Mouse (Mus musculus): ENCODE measurements around the gene Gtpbp8.

Gene Gtpbp8

GRCm38 (mm10) chr16:44725286-44726223, 20.6 kb downstream of the Gtpbp8 start:
- DNase-seq, result peak; percentile 73

DNA sequence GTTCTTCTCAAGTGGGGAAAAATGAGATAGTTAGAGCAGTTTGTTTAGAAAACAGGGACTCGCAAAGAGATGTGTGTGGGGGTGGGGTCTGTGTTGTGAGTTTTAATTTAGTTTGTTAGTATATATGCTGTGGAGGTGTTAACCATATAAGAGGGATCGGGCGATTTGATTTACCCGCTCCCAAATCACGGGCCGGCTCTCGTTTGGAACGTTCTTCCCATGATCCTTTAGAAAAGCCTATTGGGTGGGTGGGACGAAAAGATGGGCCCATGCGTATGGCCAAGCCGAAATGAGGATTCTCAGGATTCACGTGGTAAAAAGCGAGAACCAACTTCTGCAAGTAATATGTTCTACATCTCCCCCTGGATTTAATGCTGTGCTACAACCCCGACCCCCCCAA, 21.3 kb downstream of the Gtpbp8 start:
- DNase-seq, result no peak

DNA sequence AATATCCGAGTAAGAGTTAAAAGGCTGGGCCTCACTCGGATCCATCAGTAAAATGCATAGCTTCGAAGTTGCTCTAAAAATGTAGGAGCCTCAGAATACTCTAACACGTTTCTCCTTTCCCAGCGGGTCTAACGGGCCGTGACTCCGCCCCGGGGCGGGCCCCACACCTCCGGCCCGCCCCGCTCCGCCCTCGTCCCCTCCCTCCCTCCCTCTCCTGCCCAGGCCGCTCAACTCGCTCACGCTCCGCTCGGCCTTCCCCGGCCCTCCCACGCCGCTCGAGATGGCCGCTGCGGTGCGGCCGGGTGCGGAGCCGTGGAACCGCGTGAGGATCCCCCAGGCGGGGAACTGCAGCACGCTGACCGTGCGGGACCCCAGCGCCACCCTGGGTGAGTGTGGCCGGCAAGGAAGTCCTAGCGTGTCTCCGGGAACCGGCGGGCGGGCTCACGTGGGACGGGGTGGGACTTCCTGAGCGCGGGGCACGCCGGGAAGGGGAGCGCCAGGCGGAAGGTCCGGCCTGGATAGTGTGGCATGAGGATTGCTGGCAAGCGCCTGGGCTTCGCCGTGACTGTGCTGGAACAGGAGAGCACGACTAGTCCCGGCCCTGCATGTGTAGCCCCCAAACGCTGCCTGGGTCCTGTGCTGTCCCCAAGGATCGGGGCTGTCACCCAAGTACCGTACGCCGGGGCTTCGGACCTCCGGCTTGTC, 21.9 kb downstream of the Gtpbp8 start, which contains the start of gene Nepro:
TSS of gene Nepro (plus strand) at position 219 of the 705 bp plus-strand sequence.
- peak; percentile 91 for DNase-seq

DNA sequence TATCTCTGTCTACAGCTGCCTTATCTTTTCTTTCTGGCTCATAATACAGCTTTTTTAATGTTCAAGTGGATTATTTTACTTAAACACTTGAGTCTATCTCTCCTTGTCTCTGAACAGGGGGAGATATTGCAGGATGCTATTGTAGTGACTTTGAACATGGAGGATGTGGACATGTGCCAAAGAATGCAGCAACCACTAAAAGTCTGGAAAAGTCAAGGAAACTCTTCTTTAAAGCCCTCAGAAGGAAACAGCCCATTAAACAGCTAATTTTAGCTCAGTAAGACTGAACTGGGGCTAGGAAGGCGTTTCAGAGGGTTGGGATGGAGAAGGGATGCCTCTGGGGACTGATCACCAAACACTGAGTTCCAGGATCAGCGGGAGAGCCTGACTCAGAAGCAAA, 23.5 kb downstream of the Gtpbp8 start:
- no peak for DNase-seq

- peak; percentile 21 for DNase-seq
Observed at GRCm38 (mm10) chr16:44720518-44720917, 25.6 kb downstream of the Gtpbp8 start.

DNA sequence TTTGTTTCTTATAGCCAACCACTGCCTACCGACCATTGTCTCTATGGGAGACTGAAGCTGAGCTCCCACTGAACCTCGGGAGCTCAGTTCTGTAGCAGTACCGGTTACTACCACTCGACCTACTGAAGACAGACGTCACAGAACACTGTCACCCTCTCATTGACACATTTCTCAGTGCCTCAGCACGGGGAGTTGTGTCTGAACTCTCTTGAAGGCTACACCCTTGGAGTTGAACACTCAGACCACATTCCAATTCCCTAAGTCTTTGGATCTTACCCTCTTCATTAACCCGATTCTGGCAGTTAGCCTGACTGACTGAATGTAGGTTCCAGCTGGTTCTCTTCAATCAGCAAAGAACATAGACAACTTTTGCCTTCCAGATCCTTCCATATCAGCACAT, 26.8 kb downstream of the Gtpbp8 start:
- no peak for DNase-seq

DNA sequence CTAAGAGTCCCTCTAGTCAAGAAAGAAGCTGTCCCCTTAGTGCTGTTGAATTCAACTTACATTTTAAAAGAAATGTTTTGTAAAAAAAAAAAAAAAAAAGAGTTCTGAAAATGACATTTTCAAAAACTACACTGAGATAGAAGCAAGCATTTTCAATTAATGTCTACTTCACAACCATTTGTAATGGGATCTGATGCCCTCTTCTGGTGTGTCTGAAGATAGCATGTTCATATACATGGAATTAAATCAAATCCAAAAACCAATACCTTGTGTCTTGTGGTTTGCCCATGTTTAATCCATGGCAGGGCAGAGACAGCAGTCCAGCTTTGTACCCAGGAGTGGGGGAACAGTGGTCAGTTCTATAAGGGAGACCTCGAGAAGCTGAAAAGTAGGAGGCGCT, 28.3 kb downstream of the Gtpbp8 start:
- DNase-seq, result no peak

- DNase-seq, result no peak
Observed at GRCm38 (mm10) chr16:44717141-44717634, 29.0 kb downstream of the Gtpbp8 start.

DNA sequence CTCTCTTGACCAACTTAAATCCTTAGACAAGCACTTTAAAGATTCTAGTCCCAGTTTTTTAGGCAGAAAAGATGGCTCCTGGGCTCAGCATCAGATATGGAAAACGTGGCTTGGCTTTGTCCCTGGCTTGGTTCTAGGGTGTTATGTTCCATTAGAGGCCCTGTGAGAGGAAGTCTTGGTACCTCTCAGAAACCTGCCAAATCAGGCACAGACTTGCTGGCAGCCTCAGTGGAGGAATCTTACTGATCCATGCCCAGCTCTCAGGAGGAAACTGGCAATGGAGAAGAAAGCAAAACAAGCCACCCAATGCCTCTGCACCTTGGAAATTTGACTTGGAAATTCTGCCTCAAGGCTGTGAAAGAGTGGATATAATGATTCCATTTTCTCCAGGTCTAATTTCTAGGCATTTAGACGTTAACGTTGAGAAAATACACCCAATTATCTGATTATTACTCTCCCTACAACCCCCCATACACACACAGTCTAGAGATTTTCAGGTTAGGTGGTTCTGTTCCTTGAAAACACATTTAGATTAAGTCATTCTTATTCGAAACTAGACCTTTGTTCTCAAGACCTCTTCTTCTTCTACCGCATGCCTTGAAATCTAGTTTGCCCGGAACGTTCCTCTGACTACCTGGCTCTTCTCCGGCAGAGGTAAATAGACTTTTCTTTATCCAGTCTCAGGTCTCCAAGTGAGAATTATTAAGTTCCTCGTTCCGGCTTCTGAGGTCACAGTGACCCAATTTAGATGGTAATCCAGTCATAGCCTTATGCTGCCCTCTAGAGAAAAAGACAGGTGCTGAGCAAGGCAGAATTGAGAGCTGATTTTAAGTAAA, 29.6 kb downstream of the Gtpbp8 start:
- DNase-seq, result no peak

GRCm38 (mm10) chr16:44703458-44703857, 42.7 kb downstream of the Gtpbp8 start:
- DNase-seq, result no peak

DNA sequence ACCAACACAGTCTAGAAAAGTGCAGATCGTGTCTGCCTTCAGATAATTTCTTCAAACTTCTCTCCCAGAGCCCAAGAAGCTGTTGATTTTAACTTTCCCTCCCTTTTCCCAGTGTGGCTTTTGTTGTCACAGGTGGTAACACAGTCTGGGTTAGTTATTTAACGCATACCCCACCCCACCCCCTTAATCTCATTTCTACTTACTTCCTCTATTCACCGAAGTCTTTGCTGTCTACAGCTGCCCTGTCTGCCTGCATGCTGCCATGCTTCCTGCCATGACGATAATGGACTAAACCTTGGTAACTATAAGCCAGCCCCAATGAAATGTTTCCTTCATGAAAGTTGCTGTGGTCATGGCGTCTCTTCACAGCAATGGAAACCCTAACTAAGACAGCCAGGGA, 43.9 kb downstream of the Gtpbp8 start:
- DNase-seq, result no peak

DNA sequence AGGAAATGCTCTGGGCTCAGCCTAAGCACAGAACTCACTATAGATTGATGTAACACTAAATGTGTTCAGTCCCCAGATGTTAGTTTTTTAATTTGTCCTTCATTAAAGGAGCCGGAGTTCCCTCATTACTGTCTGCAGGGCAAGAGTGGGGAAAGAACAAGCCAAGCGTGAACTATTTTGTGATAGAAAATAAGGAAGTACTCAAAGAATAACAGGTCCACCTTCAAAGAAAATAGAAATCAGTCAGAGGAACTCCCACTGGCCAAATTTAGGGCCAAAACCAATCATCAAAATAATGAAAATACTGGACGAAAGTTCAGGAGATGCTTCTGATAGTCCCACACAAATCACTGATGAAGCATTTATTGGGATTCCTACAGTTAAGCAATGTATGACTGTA, 45.0 kb downstream of the Gtpbp8 start:
- no peak for DNase-seq

GRCm38 (mm10) chr16:44697473-44698205, 48.5 kb downstream of the Gtpbp8 start:
- DNase-seq, result no peak

DNA sequence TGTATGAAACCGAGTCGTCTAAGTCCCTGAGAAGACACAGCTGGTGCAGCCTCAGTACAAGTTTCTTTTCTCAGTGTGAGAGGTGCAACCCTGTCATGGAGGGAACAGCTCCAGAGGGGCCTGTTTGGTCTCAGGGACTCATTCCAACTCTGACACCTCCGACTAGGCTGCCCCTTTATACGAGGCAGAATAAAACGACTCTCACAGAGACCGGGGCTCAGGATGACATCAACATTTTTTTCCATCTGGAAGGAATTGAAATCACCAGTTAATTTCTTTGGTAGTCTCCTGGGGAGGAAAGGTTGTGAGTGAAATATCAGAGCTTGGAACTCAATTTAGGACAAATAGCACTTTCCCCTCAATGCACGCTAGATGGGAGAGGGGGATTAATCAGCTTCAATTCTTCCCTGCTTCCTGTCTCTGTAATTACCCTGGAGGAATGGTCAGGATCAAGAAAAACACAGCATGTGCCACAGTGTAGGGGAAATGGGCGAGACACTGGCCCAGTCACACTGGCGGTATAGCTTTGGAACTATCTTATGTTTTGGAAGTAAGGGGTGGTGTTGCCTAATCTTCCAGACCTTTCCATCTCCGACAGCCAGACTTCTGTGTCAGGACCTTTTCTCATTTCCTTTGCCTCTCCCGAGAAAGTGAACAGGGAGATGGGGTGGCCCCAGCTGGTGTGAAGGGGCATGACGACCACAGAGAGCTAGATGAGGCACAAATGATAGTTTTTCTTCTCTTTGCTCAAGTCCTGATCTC, 50.1 kb downstream of the Gtpbp8 start:
- no peak for DNase-seq

DNA sequence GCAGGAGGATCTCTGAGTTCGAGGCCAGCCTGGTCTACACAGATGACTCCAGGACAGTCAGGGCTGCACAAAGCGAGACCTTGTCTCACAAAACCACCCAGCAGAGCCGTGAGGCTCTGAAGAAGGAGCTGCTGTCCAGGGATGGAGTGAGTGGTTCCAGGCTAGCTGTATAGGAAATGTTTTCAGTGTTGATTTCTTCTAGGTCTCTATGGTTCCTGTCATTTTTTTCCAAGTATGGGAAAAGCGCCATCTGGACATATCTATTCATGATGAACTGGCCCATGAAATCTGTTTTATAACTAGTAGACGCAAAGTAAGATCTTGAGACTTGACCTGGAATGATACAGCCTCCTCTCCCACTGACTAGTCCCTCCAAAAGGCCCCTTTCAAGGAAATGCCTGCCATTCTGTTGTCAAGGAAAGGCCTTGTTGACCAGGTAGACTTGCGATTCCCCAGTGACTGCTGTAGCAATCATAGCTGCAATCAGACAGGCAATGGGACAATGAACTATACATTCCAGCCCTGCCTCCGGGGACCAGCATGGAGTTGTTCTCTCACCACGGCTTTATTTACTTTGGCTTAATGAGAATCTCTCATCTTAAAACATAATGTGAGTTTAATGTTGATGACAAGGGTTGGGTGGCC, 50.8 kb downstream of the Gtpbp8 start:
- DNase-seq, result no peak

DNA sequence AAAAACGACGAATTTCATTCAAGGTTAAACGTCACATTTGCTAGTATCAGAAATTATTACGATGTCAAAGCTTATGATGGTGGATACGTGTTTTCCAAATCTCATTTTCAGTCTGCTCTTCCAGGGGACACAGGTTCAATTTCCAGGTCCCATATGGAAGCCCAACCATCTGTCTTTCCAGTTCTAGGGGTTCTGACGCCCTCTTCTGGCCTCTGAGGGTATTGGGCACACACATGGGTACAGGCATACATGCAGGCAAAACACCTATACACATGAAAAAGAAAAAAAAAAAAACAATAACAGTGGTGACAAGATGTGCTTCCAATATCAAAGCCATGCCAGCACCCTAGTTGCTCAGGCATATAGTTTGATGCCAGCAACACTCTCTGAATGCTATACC, 52.5 kb downstream of the Gtpbp8 start:
- DNase-seq, result no peak

GRCm38 (mm10) chr16:44692541-44692940, 53.6 kb downstream of the Gtpbp8 start:
- DNase-seq, result no peak

DNA sequence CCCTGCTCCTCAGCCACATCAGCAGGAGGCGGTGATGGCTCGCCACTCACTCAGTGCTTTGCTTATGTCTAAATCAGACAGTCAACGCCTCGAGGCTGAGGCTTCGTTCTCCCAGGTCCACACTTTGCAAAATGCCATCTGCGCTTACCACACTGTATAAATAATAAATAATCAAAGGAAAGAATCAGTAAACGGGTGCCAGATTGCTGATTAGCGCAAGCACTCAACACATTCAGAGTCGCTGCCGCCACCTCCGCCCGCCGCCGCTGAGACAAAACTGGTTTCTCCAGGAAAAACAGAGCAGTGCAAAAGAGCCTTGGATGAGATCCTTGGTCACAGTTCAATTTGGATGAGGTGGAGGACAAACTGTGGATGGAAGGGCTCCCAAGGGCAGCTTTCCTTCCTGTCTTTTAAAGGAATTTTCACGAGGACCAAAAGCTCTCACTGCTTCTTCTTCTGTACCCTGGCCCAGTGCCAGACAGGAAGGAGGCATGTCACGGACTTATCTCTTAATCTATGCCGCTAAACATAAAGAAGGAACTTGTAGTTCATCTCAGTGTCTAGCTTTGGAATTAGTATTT, 54.5 kb downstream of the Gtpbp8 start:
- DNase-seq, result peak; percentile 48

DNA sequence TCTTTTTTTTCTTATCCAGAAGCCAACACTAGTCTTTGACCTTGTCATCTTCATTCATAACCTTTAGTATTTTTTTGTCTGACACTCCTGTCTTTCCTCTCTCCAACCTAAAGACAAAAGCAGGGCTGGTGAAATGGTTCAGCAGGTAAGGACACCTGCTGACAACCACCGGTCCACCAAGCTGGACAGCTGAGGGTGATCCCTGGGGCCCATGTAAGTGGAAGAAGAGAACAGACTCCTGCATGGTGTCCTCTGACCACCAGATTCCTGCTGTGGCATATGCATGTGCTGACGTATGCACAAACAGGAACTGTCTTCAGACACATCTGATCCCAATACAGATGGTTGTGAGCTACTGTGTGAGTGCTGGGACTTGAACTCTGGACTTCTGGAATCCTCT, 55.1 kb downstream of the Gtpbp8 start:
- DNase-seq, result no peak

DNA sequence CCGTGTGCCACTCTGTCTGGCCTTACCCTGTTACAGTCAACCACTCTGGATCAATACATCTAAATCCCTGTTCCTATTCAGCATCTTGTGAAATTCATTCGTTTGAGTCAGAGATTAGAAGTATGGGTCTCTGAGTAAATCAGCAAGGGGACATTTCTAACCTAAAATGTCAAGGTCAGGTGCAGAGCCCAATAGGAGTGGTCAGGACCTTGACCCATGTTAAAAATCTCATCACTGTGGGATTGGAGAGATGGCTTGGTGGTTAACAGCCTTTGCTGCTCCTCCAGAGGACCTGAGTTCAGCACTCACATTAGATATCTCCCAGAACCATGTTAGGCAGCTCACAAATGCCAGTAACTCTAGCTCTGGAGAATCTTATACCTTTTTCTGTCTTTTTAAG, 55.7 kb downstream of the Gtpbp8 start:
- no peak for DNase-seq

GRCm38 (mm10) chr16:44688507-44688906, 57.7 kb downstream of the Gtpbp8 start:
- no peak for DNase-seq
